Mouse (Mus musculus): Measurements from ENCODE around the gene Speer4d.
"Not testable (repeated sequence)": the region's sequence is repeated elsewhere in the genome, so short reads cannot be mapped to it uniquely, and the experiment has no call there.

DNA sequence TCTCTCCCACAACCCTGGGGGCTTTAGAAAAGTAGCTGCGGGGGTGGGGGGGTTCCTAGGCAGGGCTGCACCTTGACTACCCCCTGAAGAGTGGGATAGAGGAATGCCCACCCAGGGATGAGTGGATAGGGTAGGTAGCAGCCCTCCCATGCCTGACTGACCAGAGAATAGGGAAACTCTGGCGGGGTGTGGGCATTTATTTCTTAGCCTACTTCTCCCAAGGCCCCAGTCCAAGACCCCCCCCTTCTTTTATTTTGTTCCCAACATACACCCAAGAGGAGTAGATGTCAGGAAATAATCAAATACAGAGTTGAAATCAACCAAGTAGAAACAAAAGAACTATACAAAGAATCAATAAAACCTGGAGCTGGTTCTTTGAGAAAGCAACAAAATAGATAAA, 18.8 kb downstream of the Speer4d start:
- TF ChIP-seq CTCF, EP300 (IDR thresholded peaks at IDR 0.05; ENCODE audit: low read depth): not testable (repeated sequence)
